Mouse (Mus musculus): ENCODE data around the gene Ldlrad3.

The Ldlrad3 gene

DNA sequence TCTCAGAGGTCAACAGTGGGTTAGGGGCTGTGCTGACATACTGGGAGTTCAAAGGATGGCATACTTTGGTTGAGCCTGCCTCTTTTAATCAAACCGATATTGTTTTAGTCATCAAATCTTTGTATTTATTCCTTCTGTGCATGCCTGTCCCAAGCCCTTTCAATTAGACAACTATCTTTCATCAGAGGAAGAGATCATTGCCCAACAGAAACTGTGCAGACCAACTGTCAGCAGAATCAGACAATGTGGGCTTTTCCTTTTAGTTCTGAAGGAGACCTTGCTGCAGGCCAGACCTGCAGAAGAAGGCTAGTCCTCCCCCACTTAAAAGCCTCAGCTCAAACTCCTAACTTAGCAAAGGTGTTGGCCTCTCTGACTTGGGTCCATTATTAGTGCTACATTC, 41.9 kb downstream of the Ldlrad3 start:
- DNase-seq (ENCODE audit: low spot score in 2 of 2) = no peak

DNA sequence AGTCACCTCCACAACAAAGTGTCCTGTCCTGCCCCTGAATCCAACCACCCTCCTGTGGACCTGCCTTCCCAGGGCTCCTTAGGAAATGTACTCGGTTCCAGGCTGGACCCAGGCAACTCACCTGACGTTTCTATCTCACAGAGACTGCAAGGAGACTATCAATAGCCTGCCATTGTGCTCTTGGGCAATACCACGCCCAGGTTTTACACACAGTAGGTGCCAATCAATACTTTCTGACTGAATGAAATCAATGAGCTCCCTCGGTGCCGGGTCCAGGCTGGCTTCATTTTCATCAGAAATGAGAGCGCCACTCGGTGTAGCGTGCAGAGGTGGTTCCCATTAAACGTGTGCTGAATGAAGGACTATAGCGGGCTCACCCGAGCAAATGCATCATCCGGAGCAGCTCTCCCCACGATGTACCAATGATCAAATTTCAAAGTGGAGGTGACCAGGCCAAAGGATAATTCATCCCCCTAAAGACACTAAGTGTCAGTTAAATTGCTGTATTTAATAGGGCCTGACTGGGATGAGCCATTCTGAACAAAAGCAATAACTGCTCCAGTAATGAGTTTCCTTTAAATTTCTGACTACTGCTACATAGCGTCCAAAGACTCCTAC, 43.4 kb downstream of the Ldlrad3 start:
- DNase-seq (ENCODE audit: low spot score in 2 of 2) = no peak

DNA sequence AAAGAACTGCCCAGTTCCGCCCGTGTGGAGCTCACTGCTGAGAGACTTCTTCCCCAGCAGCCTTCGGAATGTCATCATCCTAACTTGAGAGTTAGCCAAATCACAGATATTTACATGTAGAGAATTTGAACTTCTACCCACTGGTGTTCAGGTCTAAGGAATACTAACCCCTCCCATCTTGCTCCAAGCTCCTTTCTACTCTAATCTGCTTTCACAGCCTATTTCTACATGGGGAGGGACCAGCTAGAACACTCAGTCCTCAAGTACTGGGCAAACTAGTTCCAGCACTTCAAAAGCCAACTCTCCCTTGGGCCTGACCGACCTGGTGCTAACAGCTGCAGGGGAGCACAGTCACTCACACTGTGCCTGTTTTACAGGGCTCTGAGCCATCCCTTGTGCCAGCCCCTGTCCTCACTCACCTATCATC, 44.0 kb downstream of the Ldlrad3 start:
- DNase-seq (ENCODE audit: low spot score in 2 of 2) = no peak

DNA sequence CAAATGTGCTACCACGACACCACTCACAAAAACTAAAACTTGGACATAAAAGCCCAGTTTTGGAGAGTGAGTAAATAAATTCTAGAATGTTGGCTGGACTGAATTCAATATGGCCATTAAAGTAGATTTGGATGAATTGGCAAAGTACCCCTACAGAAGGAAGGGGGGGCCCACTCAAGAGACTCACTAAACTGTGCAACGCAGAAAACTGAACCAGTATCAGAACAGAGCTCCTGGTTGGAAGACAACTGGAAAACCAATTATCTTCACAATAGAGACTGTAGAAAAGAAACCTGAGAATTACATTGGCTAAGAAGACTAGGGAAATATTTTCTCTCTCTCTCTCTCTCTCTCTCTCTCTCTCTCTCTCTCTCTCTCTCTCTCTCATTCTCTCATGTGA, 45.0 kb downstream of the Ldlrad3 start:
- DNase-seq (ENCODE audit: low spot score in 2 of 2) = no peak

DNA sequence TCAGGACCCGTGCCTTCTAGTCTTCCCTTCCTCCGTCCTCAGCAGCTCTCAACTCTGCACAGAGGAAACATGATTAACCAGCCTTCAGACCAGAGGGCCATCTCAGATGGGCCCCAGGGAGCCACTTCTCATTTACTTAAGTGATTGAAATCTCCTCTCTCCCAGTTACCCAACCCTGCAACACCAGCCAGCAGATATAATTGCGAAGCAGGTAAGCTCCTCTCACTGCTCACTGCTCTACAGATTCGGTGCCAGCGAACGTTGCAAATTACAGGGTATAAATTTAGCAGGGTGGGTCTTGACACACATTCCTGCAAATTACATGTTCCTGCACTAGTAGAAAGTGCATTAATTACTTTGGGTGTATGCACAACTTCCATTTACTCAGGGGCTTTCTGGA, 48.3 kb downstream of the Ldlrad3 start:
- no peak for DNase-seq (ENCODE audit: low spot score in 2 of 2)

DNA sequence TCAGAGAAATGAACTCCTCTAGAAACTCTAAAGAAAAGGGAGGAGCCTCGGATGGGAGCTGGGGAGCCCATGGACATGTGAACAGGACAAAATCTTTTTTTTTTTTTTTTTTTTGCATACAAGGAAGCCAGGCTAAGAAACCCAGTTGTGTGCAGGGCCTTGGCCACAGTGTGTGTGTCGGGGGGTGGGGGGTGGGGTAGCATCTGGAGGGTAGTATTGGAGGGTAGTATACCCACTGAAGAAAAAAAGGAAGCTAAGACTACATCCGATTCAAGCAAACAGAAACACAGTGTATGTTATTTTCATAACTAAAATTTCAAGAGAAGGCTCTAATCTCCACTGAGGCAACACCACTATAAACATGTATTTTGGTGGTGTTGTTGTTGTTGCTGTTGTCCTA, 50.0 kb downstream of the Ldlrad3 start:
- no peak for DNase-seq (ENCODE audit: low spot score in 2 of 2)

DNA sequence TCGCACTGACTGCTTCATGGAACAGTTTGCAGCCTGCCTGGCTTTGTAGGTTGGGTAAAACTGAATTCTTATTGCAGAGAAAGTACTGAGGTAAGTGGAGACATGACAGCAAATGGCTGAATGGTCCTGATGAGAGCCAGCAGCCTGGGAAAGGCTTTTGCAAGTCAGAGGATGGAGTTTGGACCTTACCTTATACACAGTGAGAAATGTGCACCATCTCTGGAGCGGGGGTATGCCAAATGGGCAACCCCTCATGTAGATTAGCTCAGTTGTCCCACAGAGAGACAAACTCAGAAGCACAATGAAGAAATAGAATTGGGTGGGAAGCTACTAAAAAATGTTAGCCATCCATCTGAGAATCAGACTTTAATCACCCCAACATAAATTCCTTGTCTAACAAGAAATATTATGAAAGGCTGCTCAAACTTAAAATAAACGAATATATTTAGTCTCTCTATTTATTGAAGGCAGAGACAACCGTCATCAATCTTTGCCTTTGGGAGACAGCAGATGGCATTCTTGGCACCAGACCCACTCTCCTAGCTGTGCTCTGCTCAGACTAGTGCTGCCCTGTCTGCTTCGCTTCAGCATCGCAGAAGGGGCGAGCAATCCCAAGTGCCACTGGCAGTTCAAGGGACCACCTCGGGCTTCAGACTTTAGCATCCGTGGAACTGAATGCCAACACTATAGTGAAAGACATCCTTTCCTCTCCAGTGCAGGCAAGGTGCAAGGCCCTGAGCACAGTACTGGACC, 51.5 kb downstream of the Ldlrad3 start:
- DNase-seq (ENCODE audit: low spot score in 2 of 2) = no peak

DNA sequence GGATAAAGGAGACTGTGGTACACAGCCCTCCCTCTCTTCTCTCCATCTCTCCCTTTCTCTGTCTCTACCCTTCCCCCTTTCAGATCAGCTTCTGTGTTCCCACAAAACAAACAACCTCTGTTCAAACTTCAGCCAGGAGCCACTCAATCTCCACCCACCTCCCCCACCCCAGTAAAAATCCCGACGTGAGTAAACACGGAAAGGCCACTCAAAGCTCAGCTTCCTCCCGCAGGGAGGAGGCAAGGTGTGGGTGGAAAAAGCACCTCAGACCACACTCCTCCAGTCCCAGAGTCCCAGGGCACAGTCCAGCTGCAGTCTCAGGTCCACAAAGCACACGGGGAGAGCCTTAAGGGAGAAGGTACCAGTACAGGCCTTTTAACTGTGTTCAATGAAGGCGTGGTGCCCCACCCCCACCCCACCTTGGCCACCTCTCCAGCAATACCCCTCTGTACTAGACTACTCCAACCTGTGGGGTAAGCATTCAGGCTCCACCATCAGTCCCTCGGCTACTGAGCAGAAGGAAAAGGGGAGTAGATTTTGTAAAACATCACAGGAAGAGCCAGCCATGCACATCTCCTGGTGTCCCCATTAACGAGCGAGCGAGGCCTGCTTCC, 53.1 kb downstream of the Ldlrad3 start:
- no peak for DNase-seq (ENCODE audit: low spot score in 2 of 2)

DNA sequence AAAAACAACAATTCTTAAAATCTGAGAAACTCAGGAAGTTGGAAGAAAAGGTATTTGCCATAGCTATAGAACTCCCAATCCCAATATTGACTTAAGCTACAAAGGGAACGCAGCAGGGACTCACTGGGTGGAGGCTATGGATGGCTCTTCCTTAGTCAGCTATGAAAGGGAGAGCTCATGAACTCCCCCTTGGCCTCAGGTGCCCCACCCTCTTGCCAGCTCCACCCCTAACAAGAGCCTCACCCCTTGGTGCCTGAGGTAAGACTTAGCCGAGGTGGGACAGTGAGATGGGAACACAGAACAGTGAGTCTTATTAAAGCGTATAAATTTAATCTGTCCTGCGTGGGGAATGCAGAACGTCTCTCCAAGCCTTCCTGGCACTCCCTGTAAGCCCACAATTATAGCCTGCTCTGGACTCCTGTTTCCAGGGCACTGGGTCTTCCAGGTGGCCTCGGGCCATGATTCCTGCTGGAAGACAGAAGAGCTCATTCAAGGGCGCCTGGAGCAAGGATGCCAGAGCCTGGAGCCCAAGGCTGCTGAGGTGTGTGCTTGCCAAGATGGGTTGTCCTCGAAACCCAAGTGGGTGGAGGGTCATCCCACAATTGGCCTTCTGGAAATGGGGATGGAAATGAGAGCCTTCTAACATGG, 55.9 kb downstream of the Ldlrad3 start:
- no peak for DNase-seq (ENCODE audit: low spot score in 2 of 2)

DNA sequence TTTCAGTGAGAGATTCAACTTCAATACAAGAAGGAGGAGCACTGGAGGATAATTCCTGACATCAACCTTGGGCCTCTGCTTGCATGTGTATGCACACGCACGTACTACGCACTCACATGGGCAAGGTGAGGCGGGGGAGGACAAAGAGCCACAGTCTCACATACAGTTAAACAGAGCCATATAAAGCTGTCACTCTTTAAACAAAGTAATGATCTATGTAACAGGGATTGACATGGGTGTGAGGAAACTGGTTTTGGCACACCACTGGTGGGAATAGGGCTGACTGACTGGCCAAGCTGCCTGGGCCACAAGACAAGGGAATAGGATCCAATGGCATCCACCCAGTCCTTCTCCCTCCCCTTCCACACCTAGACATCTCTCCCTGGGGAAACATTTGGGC, 57.0 kb downstream of the Ldlrad3 start:
- no peak for DNase-seq (ENCODE audit: low spot score in 2 of 2)

DNA sequence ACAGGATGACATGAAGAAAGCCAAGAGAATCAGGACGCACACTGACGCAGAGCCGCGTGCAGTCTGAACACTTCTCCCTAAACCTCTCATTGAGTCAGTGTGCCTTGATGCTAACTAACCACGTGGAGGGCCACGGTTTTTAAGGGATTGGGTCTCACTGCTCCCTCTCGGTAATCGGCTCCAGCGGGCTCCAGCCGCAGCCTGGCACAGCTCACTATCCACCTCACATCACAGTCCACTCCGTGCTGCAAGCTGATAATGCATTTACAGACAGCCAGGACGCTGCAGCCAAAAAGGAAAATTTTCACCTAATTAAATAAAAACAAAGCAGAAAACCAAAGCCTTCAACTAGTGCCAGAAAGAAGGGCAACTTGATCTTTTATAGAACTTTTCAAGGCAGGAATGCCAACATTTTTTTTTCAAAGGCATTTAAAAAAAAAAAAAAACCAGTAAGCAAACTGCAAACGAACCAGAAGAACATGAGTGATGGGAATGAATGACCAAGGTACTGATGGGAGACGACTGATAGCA, 57.6 kb downstream of the Ldlrad3 start:
- no peak for DNase-seq (ENCODE audit: low spot score in 2 of 2)

DNA sequence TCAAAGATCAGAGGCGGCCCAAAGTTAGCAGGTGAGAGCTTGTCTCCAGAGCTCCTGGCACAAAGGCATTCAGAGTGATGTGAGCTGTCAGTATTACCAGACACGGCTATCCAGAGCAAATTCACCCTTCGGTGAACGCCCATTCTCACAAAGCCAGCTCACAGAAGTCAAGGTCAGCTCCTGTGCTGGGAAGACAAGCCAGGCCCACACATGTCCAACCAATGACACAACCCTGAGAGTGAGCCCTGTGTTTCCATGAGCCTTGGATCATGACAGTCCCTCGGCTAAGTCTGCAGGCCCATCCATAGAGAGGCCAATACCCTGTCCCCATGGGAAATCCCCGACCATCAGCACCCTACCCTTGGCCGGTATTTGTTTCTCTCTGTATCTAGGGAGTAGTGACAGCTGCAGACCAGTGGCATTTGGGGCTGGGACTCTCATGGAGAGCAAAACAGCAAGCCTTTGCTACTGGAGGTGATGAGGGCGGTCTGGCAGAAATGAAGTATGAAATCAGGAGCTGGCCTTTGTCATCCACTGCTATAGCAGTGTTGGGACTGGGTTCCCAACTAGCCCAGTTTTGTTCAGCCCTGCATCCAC, 58.3 kb downstream of the Ldlrad3 start:
- DNase-seq (ENCODE audit: low spot score in 2 of 2) = no peak

DNA sequence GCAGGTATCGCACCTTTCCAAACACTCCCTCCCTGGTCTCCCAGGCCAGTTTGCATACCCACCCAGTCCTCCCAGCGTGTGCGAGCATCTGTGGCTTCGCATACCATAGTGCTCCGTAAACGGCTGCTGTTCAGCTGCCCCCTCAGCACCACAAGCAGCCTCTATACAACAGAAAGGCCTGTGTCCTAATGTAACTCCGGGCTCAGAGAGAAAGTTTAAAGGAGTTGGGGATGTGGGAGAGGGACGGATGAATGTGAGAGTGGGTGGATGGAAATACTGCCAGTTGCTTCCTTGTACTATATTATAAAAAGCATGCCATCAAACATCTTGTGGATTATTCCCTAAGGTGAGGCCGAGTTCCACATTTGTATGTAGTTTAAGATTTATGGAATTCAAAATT, 59.0 kb downstream of the Ldlrad3 start:
- DNase-seq (ENCODE audit: low spot score in 2 of 2) = no peak

DNA sequence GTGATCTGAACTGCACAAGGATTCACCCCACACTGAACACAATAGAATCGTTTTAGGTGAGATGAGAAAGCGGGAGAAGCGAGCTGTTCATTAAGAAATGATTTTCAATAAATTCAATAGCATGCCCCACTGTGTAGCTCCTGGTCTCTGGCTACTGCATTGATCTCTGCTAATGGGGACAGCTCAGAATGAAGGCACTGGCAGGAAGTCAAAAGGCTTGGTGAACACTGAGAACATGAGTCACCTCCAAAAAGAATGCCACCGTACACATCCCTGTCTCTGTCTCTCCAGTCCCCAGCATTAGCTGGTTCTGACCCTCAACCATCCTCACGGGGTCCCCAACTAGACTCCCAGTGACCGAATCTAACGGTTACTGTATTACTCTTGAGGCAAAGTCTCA, 60.1 kb downstream of the Ldlrad3 start:
- DNase-seq (ENCODE audit: low spot score in 2 of 2) = no peak

DNA sequence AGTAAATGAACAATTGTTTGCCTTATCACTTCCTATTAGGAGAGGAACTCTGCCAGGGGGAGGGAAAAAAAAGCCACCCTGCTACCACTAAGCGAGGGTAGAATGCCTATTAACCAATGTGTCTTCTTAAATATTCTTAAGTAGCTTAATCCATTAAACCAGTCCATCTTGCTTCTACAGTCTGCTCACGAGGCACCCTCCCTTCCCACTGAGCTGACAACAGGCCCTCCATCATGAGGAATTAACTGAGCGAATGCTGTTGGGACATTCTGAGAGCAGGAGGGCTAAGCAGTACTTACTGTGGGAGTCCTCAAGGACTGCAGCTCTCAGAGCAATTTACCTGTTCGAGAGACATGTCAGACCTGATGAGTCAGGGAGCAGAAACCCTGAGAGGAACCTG, 61.1 kb downstream of the Ldlrad3 start:
- no peak for DNase-seq (ENCODE audit: low spot score in 2 of 2)

DNA sequence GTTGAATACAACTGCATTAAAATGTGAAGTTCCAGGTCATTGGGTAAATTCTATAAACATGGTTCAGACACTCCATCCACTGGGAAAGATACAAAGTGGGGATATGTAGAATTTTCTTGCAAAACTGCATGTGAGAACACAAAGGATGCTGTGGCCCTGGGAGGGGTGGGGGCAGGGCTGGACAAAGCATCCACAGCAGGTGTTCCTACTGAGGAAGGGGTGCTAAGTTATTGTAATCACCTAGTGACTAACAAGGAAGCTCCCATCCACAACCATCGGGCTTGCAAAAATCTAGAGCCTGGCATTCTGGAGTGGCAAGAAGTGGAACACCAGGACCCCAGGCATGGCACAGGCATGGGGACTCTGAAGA, 64.1 kb downstream of the Ldlrad3 start:
- DNase-seq (ENCODE audit: low spot score in 2 of 2) = no peak

DNA sequence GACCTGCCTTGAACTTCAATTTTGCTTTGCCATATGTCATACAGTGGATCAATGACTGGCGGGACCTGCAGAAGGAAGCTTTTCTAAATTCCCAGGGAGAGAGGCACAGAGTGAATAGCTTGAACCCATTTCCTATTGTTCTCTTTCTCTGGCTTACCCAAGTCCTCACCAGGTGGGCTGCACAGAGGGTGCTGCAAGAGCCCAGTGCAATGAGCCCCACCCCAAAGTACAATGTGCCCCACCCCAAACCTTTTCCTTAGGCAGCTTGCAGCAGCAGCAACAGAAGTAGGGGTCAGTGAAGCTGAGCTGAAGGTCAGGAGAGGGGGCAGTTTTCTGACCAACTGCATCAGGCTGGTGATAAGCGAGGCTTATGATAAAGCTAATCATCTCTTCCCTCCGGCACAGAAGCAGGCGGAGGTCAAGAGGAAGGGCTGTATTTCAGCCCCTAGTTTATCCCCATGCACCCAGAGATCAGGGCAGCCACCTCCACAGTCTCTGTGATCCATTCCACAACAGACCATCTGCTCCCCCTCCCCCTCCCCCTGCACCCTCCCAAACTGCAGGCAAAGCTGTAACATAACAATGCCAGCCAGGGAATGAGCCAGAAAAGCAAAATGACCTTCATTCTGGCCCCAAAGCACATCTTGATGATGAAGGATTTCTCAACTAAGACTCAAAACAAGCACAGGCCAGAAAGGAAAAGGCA, 64.6 kb downstream of the Ldlrad3 start:
- DNase-seq (ENCODE audit: low spot score in 2 of 2) = no peak

DNA sequence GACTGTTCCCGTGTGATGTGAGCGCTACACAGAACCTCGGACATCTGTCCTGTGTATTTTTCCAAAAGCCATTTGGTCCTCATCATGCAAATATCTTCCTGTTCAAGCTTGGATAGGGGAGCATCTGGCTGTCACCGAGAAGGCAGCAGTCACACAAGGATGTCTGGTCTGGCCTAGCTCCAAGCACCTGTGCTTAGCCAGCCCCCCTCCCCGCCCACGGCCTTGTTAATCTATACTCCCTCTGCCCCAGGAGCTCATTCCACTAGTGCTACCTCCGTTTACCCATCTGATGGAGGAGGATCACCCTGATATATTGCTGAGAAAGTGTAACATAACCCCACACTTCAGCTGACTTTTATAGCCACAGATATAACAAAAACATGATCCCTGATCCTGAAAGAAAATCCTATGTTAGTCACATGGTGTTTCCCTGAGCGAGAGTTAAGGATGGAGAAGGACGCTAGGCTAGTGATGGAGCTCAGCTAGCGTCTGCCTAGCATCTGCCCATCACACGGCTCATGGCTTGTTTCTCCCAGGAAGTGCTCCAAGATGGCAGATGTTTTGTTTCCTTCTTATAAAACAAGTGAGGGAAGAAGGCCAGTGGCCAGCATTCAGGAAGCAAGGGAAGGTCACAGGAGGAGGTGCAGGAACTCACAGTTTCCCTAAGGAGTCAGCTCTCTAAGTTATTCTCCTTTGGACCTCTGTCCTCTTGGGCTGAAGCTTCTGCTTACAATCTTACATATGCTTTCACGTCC, 66.3 kb downstream of the Ldlrad3 start:
- DNase-seq (ENCODE audit: low spot score in 2 of 2) = no peak

DNA sequence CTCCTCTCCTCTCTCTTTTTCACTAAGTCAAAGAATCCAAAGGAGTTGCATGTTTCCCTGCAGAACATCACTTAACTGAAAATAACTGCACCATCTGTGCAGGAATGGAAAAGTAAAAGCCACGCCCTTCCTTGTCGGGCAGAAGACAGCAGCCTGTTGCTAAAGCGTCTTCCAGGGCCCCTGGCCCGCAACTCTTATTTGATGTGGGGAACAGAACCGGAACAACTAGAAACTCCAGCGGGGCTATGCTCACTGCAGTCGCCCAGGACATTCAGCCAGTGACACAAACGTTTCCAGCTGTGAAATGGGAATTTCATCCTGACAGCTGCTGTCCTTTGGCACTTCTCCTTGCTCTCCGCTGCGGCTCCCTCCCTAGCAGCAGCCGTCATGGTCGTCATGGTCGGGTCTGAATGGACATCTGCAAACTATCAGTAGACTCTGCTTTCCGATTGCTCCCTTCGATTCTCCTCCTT, 67.2 kb downstream of the Ldlrad3 start:
- DNase-seq (ENCODE audit: low spot score in 2 of 2) = no peak

DNA sequence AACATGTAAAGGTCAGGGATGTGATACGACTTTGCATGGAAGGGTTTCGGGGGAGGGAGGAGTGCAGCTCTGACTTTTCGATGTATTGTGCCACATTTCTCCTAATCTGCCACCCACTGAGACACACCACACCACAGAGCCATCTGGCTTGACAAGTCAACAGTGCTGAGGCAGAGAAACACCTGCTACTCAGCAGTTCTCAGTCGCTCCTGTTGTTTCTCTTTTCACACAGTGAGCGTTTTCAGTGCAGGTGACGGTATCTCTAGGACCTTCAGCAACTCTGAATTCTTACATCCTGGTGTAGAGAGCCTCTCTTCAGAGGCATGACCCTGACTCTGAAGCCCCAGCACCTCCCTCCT, 68.8 kb downstream of the Ldlrad3 start:
- DNase-seq (ENCODE audit: low spot score in 2 of 2) = no peak
